Mouse (Mus musculus) C2C12 (cell line): ENCODE data around the gene Gm30083.

Experiments used
- CEBPB ChIP-seq: IDR thresholded peaks from one replicate; pipeline ENCODE4 v1.6.1; 2011; ENCODE audit warnings: low read depth, mild to moderate bottlenecking, control low read depth, moderate library complexity
- CTCF ChIP-seq: IDR thresholded peaks from one replicate; pipeline ENCODE4 v1.5.1; 2011; ENCODE audit not compliant: control insufficient read depth, insufficient read depth, insufficient read length
- FOSL1 ChIP-seq: IDR thresholded peaks from one replicate; pipeline ENCODE4 v1.8.0; 2011; ENCODE audit warnings: mild to moderate bottlenecking, low read length; ENCODE audit not compliant: poor library complexity, insufficient read depth, severe bottlenecking
- MAX ChIP-seq: IDR thresholded peaks from one replicate; pipeline ENCODE4 v1.6.1; 2011; ENCODE audit warnings: mild to moderate bottlenecking, control low read depth
- MYOD1 ChIP-seq: IDR thresholded peaks from one replicate; pipeline ENCODE4 v1.6.1; 2011; ENCODE audit warnings: low read depth; ENCODE audit not compliant: control insufficient read depth, insufficient read length
- MYOG ChIP-seq: IDR thresholded peaks from one replicate; pipeline ENCODE4 v1.6.1; 2011; ENCODE audit not compliant: control insufficient read depth, insufficient read length; ENCODE audit errors: extremely low read depth
- USF1 ChIP-seq: IDR thresholded peaks from one replicate; pipeline ENCODE4 v1.6.1; 2011; ENCODE audit warnings: low read depth, mild to moderate bottlenecking, control low read depth, moderate library complexity

DNA sequence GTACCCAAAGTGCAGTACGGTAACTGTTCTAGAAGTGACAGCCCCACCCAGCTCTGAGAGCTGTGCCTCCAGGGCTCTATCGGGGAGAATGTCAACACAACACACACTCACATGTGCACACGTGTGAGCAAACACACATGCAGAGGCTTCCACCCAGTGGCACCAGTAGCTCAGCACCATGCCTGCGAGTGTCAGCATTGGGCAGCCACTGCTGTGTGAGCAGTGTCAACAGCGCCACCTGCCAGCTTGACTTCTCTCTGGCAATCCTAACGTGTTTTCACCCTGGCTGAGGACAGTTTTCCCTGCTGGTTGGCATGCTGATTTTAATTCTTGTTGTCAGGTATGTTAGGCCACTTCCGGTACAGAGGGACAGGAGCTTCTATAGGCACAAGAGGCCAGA is 42.3 kb downstream of the Gm30083 start:
- peak; percentile 64 for TF ChIP-seq CTCF
- TF ChIP-seq MYOD1, result no peak
- no peak for TF ChIP-seq MAX
- no peak for TF ChIP-seq USF1
- TF ChIP-seq CEBPB, result no peak
- TF ChIP-seq MYOG, result no peak
- TF ChIP-seq FOSL1, result no peak
